Mouse (Mus musculus) c-Kit-positive CD71-negative TER-119-negative erythroid progenitor cells, embryonic 14.5 days (primary cell): Measurements from ENCODE around the gene Fgfr2.
A peak's percentile ranks its signal among the peaks of the same experiment; 100 is the strongest.

Experiments
- DNase-seq: peaks from one replicate; pipeline ENCODE4 v3.0.0-alpha.2; 2013; ENCODE audit warnings: low read depth

Fgfr2 gene

DNA sequence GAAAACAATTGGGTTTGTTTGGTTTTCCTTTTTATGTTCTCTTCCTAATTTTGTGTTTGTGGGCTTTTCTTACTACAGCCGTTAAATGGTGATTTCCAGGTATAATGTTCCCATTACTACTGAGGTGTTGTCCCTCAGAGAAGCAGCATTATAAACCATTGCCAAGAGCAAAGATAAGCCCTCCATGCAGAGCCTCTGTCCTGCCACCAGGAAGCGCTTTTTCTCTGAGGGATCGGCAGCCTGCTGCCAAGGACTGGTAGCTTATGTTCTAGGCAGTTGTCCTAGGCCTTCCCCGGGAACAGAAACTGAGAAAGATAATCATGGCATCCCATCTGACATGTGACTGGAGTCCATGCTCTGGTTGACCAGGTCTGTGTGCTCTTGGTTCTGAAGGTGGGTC is 2374.0 kb downstream of the Fgfr2 start:
- DNase-seq: no peak

DNA sequence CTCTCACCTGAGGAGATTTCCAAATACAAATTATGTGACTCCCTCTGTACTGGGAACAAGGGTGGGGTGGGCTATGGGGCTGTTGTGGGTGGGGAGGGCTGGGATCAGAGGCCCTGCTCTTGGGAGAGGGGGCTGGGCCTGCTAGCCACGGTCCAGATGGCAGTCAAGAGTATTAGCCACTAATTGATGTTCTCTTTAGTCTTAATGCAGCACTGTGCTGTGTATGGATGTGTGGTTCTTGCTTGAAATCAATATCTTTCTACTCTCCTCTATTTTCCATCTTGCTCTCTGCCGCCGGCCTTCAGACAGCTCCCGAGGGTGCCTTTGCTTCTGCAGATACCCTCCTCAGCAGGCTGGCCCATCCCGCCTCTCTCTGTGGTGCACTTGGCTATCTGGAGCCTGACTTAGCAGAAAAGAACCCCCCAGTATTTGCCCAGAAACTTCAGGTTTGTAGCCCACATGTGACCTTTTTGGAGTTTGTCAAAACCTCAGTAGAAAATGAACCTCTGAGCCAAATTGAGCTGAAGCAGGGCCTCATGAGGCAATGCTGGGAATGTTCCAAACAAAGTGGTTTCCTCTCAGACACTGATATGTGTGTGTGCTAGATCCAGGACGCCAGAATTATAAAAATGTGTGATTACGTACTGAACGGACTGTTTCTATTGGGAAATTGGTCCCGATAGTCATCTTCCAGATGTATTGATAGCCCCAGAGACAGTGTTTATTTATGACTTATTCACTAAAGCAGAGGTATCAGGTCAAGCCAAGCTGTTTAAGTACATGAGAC is 2379.7 kb downstream of the Fgfr2 start:
- DNase-seq: no peak

DNA sequence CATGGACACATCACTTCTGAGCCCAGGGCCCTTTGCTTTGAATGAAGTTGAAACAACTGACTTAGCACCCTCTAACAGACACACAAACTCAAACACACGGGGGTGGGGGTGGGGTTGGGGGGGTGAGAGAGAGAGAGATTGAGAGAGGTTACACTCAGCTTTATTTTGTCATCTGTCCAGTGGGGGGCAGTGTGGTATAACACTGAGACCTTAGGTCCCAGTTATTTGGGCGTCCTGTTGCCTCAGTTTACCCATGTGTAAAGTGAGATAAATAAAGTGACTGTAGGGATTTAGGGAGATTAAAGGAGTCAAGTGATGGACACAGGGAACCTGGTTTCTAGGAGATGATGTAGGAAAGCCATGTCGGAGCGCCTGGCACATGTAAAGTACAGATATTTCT is 2382.1 kb downstream of the Fgfr2 start:
- DNase-seq: no peak

DNA sequence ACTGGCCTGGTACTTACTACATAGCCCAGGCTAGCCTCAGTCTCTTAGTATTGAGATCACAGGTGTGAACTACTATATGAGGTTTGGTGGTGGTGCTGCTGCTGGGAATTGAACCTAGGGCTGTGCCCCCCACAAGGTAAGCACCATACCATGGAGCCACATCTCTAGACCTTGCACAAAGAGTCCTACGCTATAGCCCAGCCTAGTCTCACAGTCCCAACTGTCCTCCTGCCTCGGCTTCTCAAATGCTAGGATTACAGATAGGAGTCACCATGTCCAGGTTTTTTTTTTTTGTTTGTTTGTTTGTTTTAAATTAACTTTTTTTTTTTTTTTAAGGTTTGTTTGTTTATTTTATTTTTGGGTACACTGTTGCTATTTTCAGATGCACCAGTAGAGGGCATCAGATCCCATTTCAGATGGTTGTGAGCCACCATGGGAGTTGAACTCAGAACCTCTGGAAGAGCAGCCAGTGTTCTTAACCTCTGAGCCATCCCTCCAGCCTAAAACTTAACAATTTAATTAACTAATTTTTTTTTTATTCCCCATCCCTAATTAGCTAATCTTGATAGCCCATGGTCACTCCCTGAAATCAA is 2388.9 kb downstream of the Fgfr2 start:
- DNase-seq: no peak

DNA sequence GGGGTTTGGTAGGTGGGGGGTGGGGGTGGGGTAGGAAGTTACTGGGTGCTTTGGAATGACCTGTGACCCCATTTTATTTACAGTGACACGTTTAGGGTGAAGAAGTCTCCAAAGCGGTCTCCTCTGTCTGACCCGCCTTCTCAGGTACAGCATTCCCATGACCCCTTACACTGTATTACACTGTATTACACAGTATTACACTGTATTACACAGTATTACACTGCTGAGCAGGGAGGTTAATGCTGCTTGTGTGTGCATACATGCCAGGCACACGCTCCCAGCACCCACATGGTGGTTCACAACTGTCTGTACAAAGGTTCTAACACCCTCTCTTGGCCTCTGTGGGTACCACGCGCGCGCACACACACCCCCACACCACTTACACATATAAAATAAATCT is 2389.7 kb downstream of the Fgfr2 start:
- no peak for DNase-seq

DNA sequence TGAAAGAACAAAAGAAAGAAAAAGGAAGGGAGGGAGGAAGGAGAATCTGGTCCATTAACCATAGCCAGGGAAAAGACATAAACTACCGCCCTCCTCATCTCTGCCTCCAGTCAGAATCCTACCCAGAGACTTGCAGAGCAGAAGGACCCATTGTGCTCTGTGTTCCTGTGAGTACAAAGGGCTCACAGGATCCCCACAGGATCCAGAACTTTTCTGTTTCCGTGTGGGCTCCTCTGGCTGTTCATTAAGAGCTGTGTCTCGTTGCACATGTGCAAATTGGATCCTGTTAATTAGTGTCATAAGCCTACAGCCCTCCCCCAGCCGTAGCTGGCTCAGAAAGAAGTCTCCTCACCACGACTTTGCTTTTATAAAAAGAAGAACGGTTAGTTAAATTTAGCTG is 2390.2 kb downstream of the Fgfr2 start:
- DNase-seq: no peak

DNA sequence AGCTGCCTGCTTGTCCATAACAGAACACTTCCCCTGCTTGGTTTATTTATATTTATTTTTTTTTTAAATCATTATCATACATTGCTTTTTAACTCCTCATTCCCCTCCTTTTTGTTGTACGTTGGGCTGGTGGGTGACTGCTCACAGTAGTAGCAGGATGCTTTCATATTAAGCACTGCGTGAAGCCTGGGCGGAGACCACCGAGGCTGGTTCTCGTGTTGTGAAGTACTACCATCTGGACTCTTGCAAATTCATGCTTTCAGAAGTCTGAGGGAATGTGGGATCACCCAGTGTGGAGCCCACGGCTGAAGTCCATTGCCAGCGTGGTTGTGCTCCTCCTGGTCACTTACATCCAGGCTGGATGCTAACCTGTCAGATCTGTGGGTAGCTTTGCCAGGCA is 2391.4 kb downstream of the Fgfr2 start:
- DNase-seq: no peak

DNA sequence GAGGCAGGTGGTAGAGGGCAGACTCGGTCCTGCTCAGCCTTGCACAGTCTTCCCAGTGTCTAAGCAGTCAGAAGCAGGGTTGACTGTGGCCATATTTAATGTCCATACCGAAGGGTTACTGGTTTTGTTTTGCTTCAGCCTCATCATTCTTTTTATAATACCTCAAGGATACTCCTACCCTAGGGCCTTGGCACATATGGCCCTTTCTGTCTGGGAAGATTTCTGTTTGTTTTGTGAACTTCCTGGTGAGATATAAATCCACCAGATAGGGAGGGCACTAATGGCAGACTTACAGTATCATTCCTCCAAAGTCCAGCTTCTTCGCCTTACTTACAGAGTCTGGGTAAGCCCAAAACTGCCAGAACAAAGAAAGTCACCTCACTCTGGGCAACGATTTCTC is 2395.6 kb downstream of the Fgfr2 start:
- DNase-seq: no peak

DNA sequence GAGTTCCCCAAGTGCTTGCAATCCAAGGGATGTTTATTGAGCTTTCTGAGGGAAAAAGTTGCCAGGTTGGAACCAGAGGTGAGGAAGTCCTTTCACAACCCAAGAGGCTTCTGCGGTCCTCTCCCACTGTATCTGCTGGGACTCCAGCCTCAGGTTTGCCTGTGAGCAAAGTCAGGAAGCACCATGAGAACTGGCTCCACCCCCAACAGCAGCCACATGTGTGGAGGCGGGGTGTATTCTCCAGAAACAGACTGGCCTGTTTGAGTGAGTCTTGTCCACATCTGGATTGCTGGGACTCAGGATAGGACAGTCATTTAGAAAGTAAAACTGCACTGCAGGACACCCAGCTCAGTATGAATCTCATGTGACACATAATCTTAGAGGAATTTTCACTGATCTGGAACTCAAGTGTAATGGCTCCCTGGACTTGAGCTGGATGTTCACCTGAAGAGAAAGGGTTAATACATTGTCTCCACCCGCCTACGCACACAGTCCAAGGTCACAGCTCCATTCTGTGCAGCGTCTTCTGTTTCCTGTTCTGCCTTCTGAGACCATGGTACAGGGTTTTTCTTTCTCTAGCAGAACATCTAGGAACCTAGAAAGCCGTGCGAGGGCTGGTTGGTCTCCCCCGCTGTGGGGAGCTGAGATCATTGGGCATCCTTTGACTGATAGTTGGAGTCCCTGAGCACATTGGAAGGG is 2396.3 kb downstream of the Fgfr2 start:
- peak; percentile 6 for DNase-seq

DNA sequence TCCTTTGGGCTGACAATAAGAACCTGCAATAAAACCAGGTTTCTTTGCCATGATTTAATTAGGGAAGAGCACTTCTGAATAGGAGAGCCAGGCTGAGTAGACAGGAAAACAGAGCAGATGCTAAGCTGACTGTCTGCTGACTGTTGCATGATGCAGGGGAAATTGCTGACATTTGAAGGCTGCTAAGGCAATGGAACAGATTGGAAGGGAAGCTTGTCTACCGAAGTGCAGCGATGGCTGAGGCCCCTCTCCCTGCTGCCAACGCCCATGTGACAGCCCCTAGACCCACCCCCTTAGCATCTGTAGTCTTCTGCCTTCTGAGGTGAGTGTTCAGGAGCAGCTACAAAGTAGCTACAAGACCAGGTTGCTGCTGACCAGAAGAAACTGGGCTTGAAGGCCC is 2397.0 kb downstream of the Fgfr2 start:
- no peak for DNase-seq

DNA sequence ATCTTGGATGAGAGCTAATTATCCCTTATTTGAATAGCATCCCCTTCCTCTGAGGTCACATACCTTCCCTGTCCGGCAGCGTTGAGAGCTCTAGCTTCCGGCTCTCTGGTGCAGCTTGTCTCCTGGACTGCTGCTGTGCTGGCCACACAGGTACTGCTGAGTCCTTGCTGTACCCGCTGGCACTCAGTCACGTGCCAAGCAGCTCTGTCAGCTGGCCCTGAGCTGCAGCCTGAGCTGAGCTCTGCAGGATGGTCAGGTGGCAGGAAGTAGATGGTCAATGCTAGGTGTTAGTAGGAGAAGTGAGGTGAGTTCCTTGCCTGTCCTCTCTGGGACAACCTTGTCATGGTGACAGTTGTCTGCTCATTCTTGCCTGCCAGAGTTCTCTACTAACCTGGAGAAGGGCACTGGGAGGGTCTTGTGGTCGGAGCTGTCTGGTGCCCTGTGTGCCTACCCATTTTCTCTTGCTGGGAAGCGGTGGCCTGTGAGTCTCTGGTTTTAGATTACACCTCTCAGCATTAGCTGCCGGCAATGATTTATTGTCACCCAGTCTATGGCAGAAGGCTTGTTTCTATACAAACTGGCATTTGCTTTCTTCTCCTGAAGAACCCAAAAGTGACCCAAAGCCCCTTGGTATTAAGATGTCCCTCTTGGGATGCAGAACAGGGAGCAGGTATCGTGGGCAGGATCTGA is 2402.4 kb downstream of the Fgfr2 start:
- DNase-seq: no peak

DNA sequence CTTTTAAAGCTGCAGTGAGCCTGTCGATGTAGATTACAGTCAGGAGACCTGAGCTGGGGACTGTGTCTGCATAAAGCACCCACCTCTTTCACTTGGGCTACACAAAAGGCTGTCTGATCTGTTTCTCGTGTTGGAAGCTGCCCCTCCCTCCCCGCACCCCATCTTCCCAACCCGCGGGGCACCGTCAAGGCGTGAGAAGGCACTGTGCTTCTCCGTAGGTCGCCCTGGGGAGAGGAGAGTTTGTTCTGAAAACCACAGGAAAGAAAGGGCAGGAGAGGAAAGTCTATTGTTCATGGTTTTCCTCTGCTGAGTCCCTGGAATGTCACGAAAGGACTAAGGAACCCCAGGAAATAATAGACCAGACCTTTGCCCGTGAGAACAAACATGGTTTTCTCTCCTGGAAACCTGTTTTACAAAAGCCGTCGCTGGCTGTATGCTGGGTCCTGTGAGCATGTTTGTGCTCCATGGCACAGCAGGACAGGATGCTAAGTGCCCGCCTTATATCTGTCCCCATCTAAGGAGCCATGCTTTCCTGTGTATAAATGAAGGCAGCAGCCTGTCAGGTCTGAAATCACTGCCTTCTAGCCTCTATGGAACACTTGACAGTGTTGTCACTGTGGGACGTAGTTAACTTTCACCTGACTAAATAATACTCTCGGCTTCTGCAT is 2403.1 kb downstream of the Fgfr2 start:
- DNase-seq: no peak

DNA sequence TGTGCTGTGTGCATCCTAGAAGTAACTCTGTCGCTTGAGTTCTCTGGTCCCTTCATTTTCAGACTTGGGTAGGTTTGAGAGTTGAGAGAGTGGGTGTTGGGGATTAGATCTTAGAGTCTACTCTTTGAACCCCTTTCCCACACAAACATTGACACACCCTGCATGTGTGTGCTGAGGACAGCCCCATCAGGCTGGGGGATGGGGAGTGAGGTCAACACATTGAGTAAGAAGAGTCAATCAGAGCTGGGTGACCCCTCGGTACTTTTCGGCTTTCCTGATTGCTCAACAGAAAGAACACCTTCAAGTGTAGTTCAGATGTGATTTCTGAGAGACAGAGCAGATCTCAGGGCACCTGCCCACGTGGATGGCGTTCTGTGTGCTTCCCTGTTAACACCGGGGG is 2406.2 kb downstream of the Fgfr2 start:
- DNase-seq: no peak

DNA sequence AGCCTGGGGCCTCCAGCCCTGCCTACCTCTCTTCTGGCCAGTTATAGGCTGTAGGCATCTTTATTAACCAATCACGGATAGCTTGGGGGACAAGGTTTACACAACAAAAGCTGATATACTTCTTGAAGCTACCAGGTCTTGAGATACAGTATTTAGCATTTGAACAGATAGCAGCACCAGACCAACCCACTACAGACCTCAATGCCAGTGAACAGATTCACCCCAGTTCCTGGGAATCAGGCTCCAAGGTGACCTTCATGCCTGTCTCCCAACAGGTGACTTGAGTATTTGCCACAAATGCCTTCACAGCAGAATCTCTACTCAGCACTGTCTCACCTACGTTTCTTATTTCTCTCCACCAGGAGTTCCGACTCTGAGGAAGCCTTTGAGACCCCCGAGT is 2406.8 kb downstream of the Fgfr2 start:
- DNase-seq: no peak

DNA sequence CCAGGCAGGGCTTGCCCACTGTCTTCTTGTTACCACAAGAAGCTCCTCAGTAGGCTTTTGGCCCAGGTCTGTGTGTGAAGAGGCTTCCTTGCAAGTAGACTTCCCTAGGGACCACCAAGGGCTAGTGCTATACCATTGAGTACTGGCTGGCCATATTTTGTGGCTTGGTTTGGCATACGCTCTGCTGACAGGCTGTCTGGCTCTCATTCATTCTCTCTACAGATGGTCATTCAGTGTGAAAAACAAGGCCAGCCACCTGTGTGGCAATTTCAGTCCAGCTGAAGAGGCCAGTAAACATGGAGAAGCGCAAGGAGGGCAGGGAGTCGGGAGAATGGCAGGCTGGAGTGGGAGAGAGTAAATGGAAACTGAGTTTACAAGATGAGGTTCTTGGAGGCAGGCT is 2407.7 kb downstream of the Fgfr2 start:
- no peak for DNase-seq

DNA sequence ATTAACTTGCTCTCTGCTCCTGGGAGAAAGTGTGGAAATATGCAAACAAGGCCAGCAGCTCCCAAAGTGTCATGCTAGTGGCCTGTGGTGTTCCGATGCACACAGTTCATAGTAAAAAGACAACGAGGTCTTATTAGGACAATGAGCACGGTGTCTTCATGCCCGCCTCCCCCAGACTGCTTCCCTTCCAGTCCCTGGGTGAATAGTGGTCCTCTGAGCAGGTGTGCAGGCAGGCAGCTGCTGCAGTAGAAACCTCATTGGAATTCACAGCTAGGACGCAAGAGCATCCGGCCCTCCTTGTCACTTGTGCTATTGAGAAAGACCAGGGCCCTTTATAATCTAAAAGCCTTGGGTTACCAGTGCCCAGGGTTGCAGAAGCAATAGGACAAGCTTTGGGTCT is 2409.8 kb downstream of the Fgfr2 start:
- no peak for DNase-seq

DNA sequence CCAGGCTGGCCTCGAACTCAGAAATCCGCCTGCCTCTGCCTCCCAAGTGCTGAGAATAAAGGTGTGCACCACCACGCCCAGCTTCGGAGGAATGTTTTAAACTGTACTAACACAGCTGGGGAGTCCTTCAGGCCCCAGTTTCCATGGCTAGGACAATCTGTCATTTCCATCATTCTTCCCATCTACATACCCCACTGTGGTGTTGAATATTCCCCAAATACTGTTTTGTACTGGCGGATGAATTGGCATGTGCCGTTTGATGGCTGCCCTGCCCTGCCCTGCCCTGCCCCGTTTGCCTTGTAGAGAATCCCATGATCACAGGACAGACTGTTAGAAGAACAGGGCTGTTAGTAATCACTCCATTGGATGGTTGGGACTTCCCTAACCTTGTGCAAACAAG is 2411.3 kb downstream of the Fgfr2 start:
- no peak for DNase-seq

DNA sequence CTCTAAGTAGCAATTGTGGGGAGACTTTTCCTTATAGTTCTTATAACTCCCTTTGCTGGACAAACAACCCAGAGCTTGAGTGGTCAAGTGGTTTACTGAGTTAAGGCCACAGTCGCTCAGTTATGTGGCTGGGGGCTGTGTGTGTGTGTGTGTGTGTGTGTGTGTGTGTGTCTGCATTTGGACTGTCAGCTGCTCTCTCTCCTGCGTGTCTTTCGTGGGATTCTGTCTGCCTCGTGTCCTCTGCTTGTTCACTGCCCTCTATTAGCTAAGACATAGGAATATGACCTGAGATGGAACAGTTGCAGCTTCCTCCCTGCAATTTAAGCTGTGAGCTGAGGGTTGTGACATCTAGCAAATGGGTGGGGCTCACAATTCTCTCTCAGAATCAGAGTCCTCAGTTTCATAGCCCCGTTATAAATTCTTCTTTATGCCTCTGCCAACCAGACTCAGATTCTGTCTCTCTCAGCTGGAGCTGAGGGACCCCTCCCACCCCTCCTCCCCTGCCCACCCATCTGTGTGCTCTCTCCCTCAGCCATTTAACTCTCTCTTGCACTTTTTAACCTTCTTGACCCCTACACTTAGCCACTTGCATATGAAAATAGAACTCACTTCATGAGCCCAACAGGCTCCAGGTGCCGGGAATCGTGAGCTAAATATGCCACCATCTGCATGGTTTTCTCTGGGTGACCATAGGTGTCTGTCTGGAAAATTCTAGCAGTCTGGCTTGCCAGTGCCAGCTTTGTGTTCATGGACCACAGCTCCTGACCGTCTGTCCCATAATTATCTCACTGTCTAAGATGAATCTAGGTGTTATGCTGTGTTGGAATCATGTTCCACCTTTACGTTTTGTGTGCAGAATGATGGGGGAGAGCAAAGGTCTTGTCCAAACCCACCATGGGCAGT is 2413.5 kb downstream of the Fgfr2 start:
- no peak for DNase-seq

DNA sequence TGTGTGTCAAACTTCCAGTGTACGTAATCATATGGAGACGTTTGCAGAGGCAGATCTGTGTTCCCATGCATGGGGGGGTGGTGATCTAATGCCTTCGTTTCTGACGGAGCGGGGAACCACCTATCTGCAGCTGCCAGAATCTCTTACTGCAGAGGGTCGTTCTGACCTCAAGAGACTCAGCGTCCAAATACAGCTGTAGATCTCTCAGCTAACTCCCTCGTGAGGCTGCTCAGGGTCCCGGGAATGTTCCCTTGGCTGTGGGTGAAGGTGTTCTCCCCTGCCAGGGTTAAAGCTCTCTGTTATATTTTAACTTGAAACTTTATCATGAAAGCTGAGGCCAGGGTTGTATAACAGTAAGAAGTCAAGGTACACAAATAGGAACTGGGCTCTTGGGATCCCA is 2414.2 kb downstream of the Fgfr2 start:
- DNase-seq: no peak

DNA sequence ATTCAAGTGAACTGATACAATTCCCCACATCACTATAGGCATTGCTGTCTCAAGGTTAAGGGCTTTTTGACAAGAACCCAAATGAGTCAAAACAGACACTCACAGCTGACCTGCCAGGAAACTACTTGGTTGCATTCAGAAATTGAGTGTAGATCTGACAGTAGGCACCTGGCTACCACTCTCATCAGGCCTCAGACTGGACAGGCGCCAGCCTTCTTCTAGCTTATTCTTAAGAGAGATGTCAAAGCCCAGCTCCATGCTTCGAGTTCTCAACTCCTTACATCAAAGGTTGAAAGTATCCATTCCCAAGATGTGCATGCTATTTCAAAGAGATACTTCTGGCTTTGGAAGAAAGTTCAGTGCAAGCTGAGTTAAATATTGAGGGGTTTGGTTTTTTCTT is 2417.9 kb downstream of the Fgfr2 start:
- no peak for DNase-seq

DNA sequence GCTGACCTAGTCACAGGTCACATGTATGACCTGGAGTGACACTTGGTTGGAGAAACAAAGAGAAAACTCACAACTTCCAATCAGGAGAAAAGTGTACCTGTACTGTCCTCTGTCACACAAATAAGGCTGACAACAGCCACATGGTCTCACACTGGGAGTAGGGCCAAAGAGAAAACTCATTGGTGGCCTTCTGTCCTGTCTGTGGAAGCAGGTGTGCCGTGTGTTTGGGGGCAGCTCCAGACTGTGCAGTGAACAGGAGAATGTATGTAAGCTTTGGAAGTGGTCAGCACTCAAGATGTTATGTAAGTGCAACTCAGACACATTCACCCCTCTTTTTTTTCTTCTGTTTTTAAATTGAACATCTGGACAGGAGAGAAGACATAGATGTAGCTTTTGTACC is 2421.8 kb downstream of the Fgfr2 start:
- no peak for DNase-seq
